ENCODE assay signal across 8 mouse cellular contexts in genomic region chr11:98954373-98954772, GRCm38 (mm10). TPM values are rescaled to one million over a fixed set of nuclear protein-coding genes. Genes with fewer than 3 reads are reported as not detected.
DNase-seq lines count a peak whose midpoint lies in the region; ATAC-seq and TF ChIP-seq lines count a peak whose summit lies in the region.

No protein-coding gene starts in this region.

- H3K27me3 ChIP-seq in forebrain, embryonic 13.5 days, result no peaks in the 10 kb centered on the region
- H3K27me3 ChIP-seq in hindbrain, embryonic 15.5 days, result no peaks in the 10 kb centered on the region
- peaks cover 19% of the 10 kb centered on the region for H3K27me3 ChIP-seq in liver, embryonic 12.5 days (replicated peaks)
- H3K27me3 ChIP-seq in myocyte (ENCODE audit: control insufficient read depth, insufficient read depth, insufficient read length), result no peaks in the 10 kb centered on the region

- H3K9ac ChIP-seq in forebrain, embryonic 13.5 days, result peak overlapping the region; percentile 8; the same call in 1 of the 2 replicates
- no peak overlapping the region for H3K9ac ChIP-seq in hindbrain, embryonic 15.5 days
- 0 out of 2 replicates have a peak overlapping the region, but pooled peaks have one; percentile 20 for H3K9ac ChIP-seq in liver, embryonic 12.5 days

- H3K9me3 ChIP-seq in forebrain, embryonic 13.5 days (replicated peaks), result no peaks in the 10 kb centered on the region
- H3K9me3 ChIP-seq in hindbrain, embryonic 15.5 days, result no peaks in the 10 kb centered on the region
- H3K9me3 ChIP-seq in liver, embryonic 12.5 days (replicated peaks), result no peaks in the 10 kb centered on the region

- WGBS in forebrain, embryonic 13.5 days, result 1% methylated on average over 10 of the region's 10 CpGs
- WGBS in hindbrain, embryonic 15.5 days, result 8% methylated on average over 10 of the region's 10 CpGs
- 11% methylated on average over 10 of the region's 10 CpGs for WGBS in liver, embryonic 12.5 days (ENCODE audit: insufficient replicate concordance)

- no peak overlapping the region for H3K4me3 ChIP-seq in forebrain, embryonic 13.5 days
- H3K4me3 ChIP-seq in hindbrain, embryonic 15.5 days, result no peak overlapping the region
- H3K4me3 ChIP-seq in liver, embryonic 12.5 days, result no peak overlapping the region
- H3K4me3 ChIP-seq in myocyte, result no peak overlapping the region

- no peaks in the 10 kb centered on the region for H3K36me3 ChIP-seq in forebrain, embryonic 13.5 days (ENCODE audit: poor library complexity, severe bottlenecking)
- no peaks in the 10 kb centered on the region for H3K36me3 ChIP-seq in hindbrain, embryonic 15.5 days
- peaks cover 7% of the 10 kb centered on the region; the same call in 1 of the 2 replicates for H3K36me3 ChIP-seq in liver, embryonic 12.5 days
- H3K36me3 ChIP-seq in myocyte (ENCODE audit: control insufficient read depth, insufficient read depth), result no peaks in the 10 kb centered on the region

- H3K4me1 ChIP-seq in forebrain, embryonic 13.5 days, result peaks cover 57% of the 10 kb centered on the region
- peaks cover 59% of the 10 kb centered on the region for H3K4me1 ChIP-seq in hindbrain, embryonic 15.5 days (replicated peaks)
- H3K4me1 ChIP-seq in liver, embryonic 12.5 days, result peaks cover 64% of the 10 kb centered on the region

- H3ac ChIP-seq in myocyte (ENCODE audit: control insufficient read depth, insufficient read length), result no peak overlapping the region

- no peak for DNase-seq in frontal cortex, postnatal 10 days (ENCODE audit: low spot score in 2 of 2)
- DNase-seq in adipocyte (ENCODE audit: low spot score), result peak; percentile 79
- DNase-seq in thymus, postnatal 0 days (ENCODE audit: low spot score), result peak; percentile 53

- peak; percentile 64; the same call in 1 of the 2 replicates for ATAC-seq in frontal cortex, adult (ENCODE audit: low TSS enrichment)
- ATAC-seq in forebrain, embryonic 13.5 days, result peak; percentile 58
- ATAC-seq in hindbrain, embryonic 15.5 days (ENCODE audit: low FRiP score, low read depth), result peak; percentile 3; the same call in 1 of the 2 replicates
- ATAC-seq in liver, embryonic 12.5 days, result peak; percentile 36

- H3K27ac ChIP-seq in forebrain, embryonic 13.5 days, result peak overlapping the region; percentile 75
- peak overlapping the region; percentile 68 for H3K27ac ChIP-seq in hindbrain, embryonic 15.5 days (replicated peaks)
- peak overlapping the region; percentile 66 for H3K27ac ChIP-seq in liver, embryonic 12.5 days

- peaks cover 71% of the 10 kb centered on the region for H3K79me2 ChIP-seq in myocyte (ENCODE audit: control insufficient read depth, insufficient read depth)

- H3K4me2 ChIP-seq in forebrain, embryonic 13.5 days, result peak overlapping the region; percentile 44
- H3K4me2 ChIP-seq in hindbrain, embryonic 15.5 days, result peak overlapping the region; percentile 45
- H3K4me2 ChIP-seq in liver, embryonic 12.5 days, result peak overlapping the region; percentile 36
- peak overlapping the region; percentile 25 for H3K4me2 ChIP-seq in myocyte (ENCODE audit: low read depth)

- TF ChIP-seq POLR2A in myocyte (IDR thresholded peaks at IDR 0.05; ENCODE audit: insufficient read length, low read depth), result no peak

TF ChIP-seq in myocyte, 11 proteins besides CTCF, POLR2A, EP300 and RAD21:
- TF ChIP-seq MAX (IDR thresholded peaks at IDR 0.05; ENCODE audit: low read depth), result no peak
- TF ChIP-seq REST (IDR thresholded peaks at IDR 0.05; ENCODE audit: insufficient read depth, insufficient read length), result no peak
- TF ChIP-seq TCF3 (IDR thresholded peaks at IDR 0.05; ENCODE audit: insufficient read length, low read depth), result no peak
- no peak for TF ChIP-seq USF1 (IDR thresholded peaks at IDR 0.05; ENCODE audit: low read depth)
- no peak for TF ChIP-seq MYOD1 (IDR thresholded peaks at IDR 0.05; ENCODE audit: control insufficient read depth in 1 of 3, insufficient read length in 2 of 3, low read depth in 2 of 3)
- no peak for TF ChIP-seq POLR2AphosphoS2 (IDR thresholded peaks at IDR 0.05; ENCODE audit: insufficient read length, low read depth)
- TF ChIP-seq CEBPB (IDR thresholded peaks at IDR 0.05; ENCODE audit: insufficient read depth, poor library complexity, severe bottlenecking), result no peak
- no peak for TF ChIP-seq MYOG (IDR thresholded peaks at IDR 0.05; ENCODE audit: control insufficient read depth in 1 of 3, insufficient read depth in 1 of 3, insufficient read length in 2 of 3, low read depth in 2 of 3)
TF ChIP-seq in myocyte: peak in this region for 0.

RNA-seq across cellular contexts. Expression of gene Rara, which starts 26.8 kb away (rescaled TPM):
- 8.7 and 10.2 TPM in 2 replicates for polyA plus RNA-seq in forebrain, embryonic 13.5 days (2015; fragmentation: Nextera tagmentation; extraction: Ambion mirVana)
- 11.4 and 16.8 TPM in 2 replicates for polyA plus RNA-seq in hindbrain, embryonic 15.5 days (2015; fragmentation: Nextera tagmentation; extraction: Ambion mirVana)
- 6.8 and 7.1 TPM in 2 replicates for polyA plus RNA-seq in liver, embryonic 12.5 days (2016; fragmentation: Nextera tagmentation; extraction: Ambion mirVana)
- polyA plus RNA-seq in myocyte (2012; fragmentation: generic; extraction: Trizol), result 27.3 TPM
- polyA plus RNA-seq in thymus, postnatal 0 days (2015; fragmentation: Nextera tagmentation; extraction: Ambion mirVana), result 40.4 and 41.0 TPM in 2 replicates

RNA-seq across cellular contexts. Expression of gene Gjd3, which starts 28.4 kb away (rescaled TPM):
- 0.21 TPM in 1 of 2 replicates, not detected in the other for polyA plus RNA-seq in forebrain, embryonic 13.5 days (2015; fragmentation: Nextera tagmentation; extraction: Ambion mirVana)
- 1.8 and 3.1 TPM in 2 replicates for polyA plus RNA-seq in hindbrain, embryonic 15.5 days (2015; fragmentation: Nextera tagmentation; extraction: Ambion mirVana)
- not detected in 2 replicates for polyA plus RNA-seq in liver, embryonic 12.5 days (2016; fragmentation: Nextera tagmentation; extraction: Ambion mirVana)
- polyA plus RNA-seq in myocyte (2012; fragmentation: generic; extraction: Trizol), result 0.05 TPM
- polyA plus RNA-seq in thymus, postnatal 0 days (2015; fragmentation: Nextera tagmentation; extraction: Ambion mirVana), result 0.27 and 0.51 TPM in 2 replicates

RNA-seq across cellular contexts. Expression of gene Cdc6, which starts 46.8 kb away (rescaled TPM):
- polyA plus RNA-seq in forebrain, embryonic 13.5 days (2015; fragmentation: Nextera tagmentation; extraction: Ambion mirVana), result 23.0 and 26.9 TPM in 2 replicates
- 5.5 and 6.0 TPM in 2 replicates for polyA plus RNA-seq in hindbrain, embryonic 15.5 days (2015; fragmentation: Nextera tagmentation; extraction: Ambion mirVana)
- polyA plus RNA-seq in liver, embryonic 12.5 days (2016; fragmentation: Nextera tagmentation; extraction: Ambion mirVana), result 86.5 and 89.9 TPM in 2 replicates
- 2.6 TPM for polyA plus RNA-seq in myocyte (2012; fragmentation: generic; extraction: Trizol)
- polyA plus RNA-seq in thymus, postnatal 0 days (2015; fragmentation: Nextera tagmentation; extraction: Ambion mirVana), result 40.6 and 53.2 TPM in 2 replicates

Comparison
In these comparisons a context has a peak if more than half of its experiments do, and no peak if none do; other contexts are left out.
1. ATAC-seq: peak in every context shown above with its lines; median percentile 64 in frontal cortex, adult; 58 in forebrain, embryonic 13.5 days; 36 in liver, embryonic 12.5 days; 3 in hindbrain, embryonic 15.5 days.
2. DNase-seq: peak in adipocyte (single experiment) and thymus, postnatal 0 days (single experiment); none in frontal cortex, postnatal 10 days (0 of 2).
3. Peak in every context shown above with its lines, with median percentiles within 50 percentile points of each other: H3K27ac ChIP-seq and H3K4me2 ChIP-seq.